Mouse (Mus musculus) C2C12 (cell line): Measurements from ENCODE around the gene Zfp618. TPM values are rescaled to one million over a fixed set of nuclear protein-coding genes. Genes with fewer than 3 reads are reported as not detected.

ENCODE experiments used
- H3K27me3 ChIP-seq: one replicate; pipeline ENCODE4 v1.6.1; 2011; ENCODE audit not compliant: control insufficient read depth, insufficient read depth, insufficient read length
- H3K36me3 ChIP-seq: one replicate; pipeline ENCODE4 v1.6.1; 2011; ENCODE audit not compliant: control insufficient read depth, insufficient read depth
- H3K4me3 ChIP-seq: one replicate; pipeline ENCODE4 v1.5.1; 2011; ENCODE audit warnings: mild to moderate bottlenecking, control low read depth; ENCODE audit not compliant: poor library complexity, insufficient read depth, severe bottlenecking
- H3K79me2 ChIP-seq: one replicate; pipeline ENCODE4 v1.6.1; 2011; ENCODE audit not compliant: control insufficient read depth, insufficient read depth
- H3K79me3 ChIP-seq: one replicate; pipeline ENCODE4 v1.6.1; 2011; ENCODE audit warnings: low read depth, control low read depth
- H3ac ChIP-seq: one replicate; pipeline ENCODE3; 2011; ENCODE audit warnings: low read depth; ENCODE audit not compliant: control insufficient read depth, insufficient read length
- CEBPB ChIP-seq: IDR thresholded peaks from one replicate; pipeline ENCODE4 v1.6.1; 2011; ENCODE audit warnings: low read depth, mild to moderate bottlenecking, control low read depth, moderate library complexity
- CTCF ChIP-seq: IDR thresholded peaks from one replicate; pipeline ENCODE4 v1.5.1; 2011; ENCODE audit not compliant: control insufficient read depth, insufficient read depth, insufficient read length
- FOSL1 ChIP-seq: IDR thresholded peaks from one replicate; pipeline ENCODE4 v1.8.0; 2011; ENCODE audit warnings: mild to moderate bottlenecking, low read length; ENCODE audit not compliant: poor library complexity, insufficient read depth, severe bottlenecking
- MAX ChIP-seq: IDR thresholded peaks from one replicate; pipeline ENCODE4 v1.6.1; 2011; ENCODE audit warnings: mild to moderate bottlenecking, control low read depth
- MYOD1 ChIP-seq: IDR thresholded peaks from one replicate; pipeline ENCODE4 v1.6.1; 2011; ENCODE audit warnings: low read depth; ENCODE audit not compliant: control insufficient read depth, insufficient read length
- MYOG ChIP-seq: IDR thresholded peaks from one replicate; pipeline ENCODE4 v1.6.1; 2011; ENCODE audit not compliant: control insufficient read depth, insufficient read length; ENCODE audit errors: extremely low read depth
- USF1 ChIP-seq: IDR thresholded peaks from one replicate; pipeline ENCODE4 v1.6.1; 2011; ENCODE audit warnings: low read depth, mild to moderate bottlenecking, control low read depth, moderate library complexity
- polyA plus RNA-seq: library from polyadenylated mRNA; unstranded; fragments of >200 nt; fragmentation: generic; extraction: Trizol; gene quantifications from one replicate; pipeline ENCODE4 v1.2.1, GENCODE M21; 2012; ENCODE audit warnings: missing spikeins

The Zfp618 gene
- polyA plus RNA-seq, 1 experiment, result 0.01 TPM

DNA sequence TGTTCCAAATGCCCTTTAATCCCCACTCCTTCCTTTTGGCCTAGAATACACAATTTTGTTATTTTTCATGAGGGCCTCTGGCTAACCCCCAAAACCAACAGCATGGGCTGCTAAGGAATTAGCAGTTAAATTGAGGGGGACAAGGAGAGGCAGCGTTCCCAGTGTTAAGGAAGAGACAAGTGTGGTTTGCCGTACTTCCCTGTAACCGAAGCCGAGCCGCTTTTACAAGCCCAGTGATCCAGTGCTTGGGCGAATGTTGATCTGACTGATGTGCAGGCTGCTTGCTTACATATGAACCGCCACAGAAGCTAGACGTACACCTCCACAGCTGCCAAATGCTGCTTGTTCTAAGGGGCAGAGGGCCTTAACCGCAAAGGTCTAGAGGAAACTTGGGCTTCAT, 99.5 kb downstream of the Zfp618 start:
- no peak overlapping the region for H3ac ChIP-seq
- no peaks in the 10 kb centered on the region for H3K79me2 ChIP-seq
- no peak overlapping the region for H3K4me3 ChIP-seq
- H3K27me3 ChIP-seq, result no peaks in the 10 kb centered on the region
- no peaks in the 10 kb centered on the region for H3K79me3 ChIP-seq
- TF ChIP-seq FOSL1 (no peak), CEBPB (no peak), CTCF (no peak), MYOD1 (no peak), USF1 (no peak), MAX (no peak), MYOG (no peak)
- H3K36me3 ChIP-seq, result no peaks in the 10 kb centered on the region

- Histone ChIP-seq H3K79me2 (no peaks in the 10 kb centered on the region), H3K27me3 (no peaks in the 10 kb centered on the region), H3ac (no peak overlapping the region), H3K36me3 (no peaks in the 10 kb centered on the region), H3K79me3 (no peaks in the 10 kb centered on the region), H3K4me3 (no peak overlapping the region)
- no peak for TF ChIP-seq USF1
- TF ChIP-seq CEBPB, result no peak
- no peak for TF ChIP-seq FOSL1
- TF ChIP-seq MYOG, result no peak
- no peak for TF ChIP-seq CTCF
Observed at GRCm38 (mm10) chr4:63066796-63067195, 101.4 kb downstream of the Zfp618 start.

- Histone ChIP-seq H3K79me2 (no peaks in the 10 kb centered on the region), H3ac (no peak overlapping the region), H3K4me3 (no peak overlapping the region), H3K36me3 (no peaks in the 10 kb centered on the region), H3K79me3 (no peaks in the 10 kb centered on the region), H3K27me3 (no peaks in the 10 kb centered on the region)
- no peak for TF ChIP-seq MYOG
- TF ChIP-seq CTCF, result no peak
- no peak for TF ChIP-seq CEBPB
- no peak for TF ChIP-seq USF1
- TF ChIP-seq MYOD1, result no peak
- TF ChIP-seq FOSL1, result no peak
- TF ChIP-seq MAX, result no peak
Observed at GRCm38 (mm10) chr4:63067822-63068221, 102.4 kb downstream of the Zfp618 start.

DNA sequence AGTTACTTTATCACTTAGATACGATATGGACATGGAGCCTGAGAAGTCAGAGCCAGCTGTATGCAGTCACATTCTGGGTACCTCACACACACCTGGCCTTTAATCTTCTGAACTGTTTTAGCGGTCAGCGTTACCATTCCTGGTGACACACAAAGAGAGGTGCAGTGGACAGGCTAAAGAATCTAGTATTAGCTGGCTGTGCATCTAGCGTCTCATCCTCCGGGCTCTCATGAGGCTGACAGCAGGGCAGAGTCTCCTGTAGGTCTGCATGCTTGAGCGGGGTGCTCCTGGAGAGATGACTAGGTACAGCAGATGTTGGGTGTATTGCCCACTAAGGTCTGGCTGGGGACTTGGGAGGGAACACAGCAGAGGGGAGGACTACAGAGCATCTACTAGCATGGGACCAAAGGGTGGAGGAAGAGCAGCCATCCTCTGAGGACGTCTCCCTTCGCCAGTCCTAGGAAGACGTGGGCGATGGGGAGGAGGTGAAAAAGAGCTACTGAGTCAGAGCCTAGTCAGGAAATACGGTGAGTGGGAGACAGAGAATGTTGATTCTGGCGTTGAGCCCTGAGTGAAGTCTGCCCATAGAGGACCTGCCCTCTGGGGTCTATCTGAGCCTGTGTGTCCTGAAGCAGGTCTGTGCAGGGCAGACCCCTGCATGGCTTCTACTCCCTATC, 103.3 kb downstream of the Zfp618 start:
- no peak for TF ChIP-seq MAX
- TF ChIP-seq USF1, result no peak
- no peak for TF ChIP-seq CEBPB
- no peak for TF ChIP-seq MYOG
- TF ChIP-seq FOSL1, result no peak
- no peak for TF ChIP-seq MYOD1
- no peak for TF ChIP-seq CTCF
- no peaks in the 10 kb centered on the region for H3K27me3 ChIP-seq
- H3K79me3 ChIP-seq, result no peaks in the 10 kb centered on the region
- no peak overlapping the region for H3ac ChIP-seq
- no peak overlapping the region for H3K4me3 ChIP-seq
- H3K36me3 ChIP-seq, result no peaks in the 10 kb centered on the region
- no peaks in the 10 kb centered on the region for H3K79me2 ChIP-seq

GRCm38 (mm10) chr4:63071413-63072260, 106.3 kb downstream of the Zfp618 start:
- no peaks in the 10 kb centered on the region for H3K79me2 ChIP-seq
- no peak overlapping the region for H3ac ChIP-seq
- TF ChIP-seq USF1 (no peak), MYOG (no peak), MAX (no peak), CEBPB (no peak), CTCF (no peak), FOSL1 (no peak), MYOD1 (no peak)
- H3K36me3 ChIP-seq, result no peaks in the 10 kb centered on the region
- no peaks in the 10 kb centered on the region for H3K27me3 ChIP-seq
- no peak overlapping the region for H3K4me3 ChIP-seq
- H3K79me3 ChIP-seq, result no peaks in the 10 kb centered on the region
